Mouse (Mus musculus) thymus, postnatal 0 days (tissue): ENCODE measurements around the gene Casq2. TPM values are rescaled to one million over a fixed set of nuclear protein-coding genes. Genes with fewer than 3 reads are reported as not detected.
"Not testable (repeated sequence)": the region's sequence is repeated elsewhere in the genome, so short reads cannot be mapped to it uniquely, and the experiment has no call there.

Experiments
- DNase-seq: peaks from one replicate; pipeline ENCODE4 v3.0.0-alpha.2; 2015; ENCODE audit warnings: low spot score
- polyA plus RNA-seq: library from polyadenylated mRNA; unstranded; fragments of >200 nt; fragmentation: Nextera tagmentation; extraction: Ambion mirVana; gene quantifications from 2 replicates; pipeline ENCODE4 v1.2.1, GENCODE M21; 2015

Casq2 gene
- polyA plus RNA-seq, 1 experiment from 2014 or later: 1.0 TPM

DNA sequence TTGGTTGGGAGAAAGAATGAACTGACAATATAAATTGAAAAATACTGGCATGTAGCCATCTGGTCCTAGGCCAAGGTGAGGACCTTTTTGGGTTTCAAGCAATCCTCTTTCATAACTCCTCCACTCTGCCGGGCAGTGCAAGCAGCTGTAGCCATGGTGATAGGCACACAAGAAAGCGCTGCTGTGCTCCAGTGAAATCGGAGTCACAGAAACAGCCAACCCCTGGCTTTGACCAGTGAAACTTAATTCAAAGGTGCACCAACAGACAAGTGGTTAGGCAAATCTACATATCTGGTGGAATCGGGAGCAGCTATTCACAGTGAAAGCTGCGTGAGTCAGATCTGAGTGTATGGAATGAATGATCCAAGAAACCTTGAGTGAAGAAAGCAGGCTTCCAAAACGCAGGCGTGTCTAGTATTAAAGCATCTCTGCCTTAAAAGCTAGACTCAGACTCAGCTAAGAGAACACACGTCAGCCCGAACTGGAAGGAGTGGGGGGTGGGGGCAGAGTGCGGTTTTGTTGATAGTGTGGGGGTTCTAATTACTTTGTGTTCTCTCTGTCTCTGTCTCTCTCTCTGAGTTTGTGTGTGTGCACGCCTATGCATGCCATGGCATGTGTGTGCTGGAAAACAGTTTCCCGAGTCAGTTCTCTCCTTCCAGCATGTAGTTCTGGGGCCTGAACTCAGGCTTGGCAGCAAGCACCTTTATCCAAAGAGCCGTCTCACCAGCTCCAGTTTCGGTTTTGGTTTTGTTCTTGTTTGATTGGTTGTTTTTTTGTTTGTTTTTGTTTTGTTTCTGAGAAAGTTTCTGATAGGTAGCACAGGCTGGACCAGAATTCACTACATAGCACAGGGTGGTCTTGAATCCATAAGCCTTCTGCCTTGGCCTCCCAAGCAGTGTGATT lies 73.5 kb downstream of the Casq2 start:
- no peak for DNase-seq

DNA sequence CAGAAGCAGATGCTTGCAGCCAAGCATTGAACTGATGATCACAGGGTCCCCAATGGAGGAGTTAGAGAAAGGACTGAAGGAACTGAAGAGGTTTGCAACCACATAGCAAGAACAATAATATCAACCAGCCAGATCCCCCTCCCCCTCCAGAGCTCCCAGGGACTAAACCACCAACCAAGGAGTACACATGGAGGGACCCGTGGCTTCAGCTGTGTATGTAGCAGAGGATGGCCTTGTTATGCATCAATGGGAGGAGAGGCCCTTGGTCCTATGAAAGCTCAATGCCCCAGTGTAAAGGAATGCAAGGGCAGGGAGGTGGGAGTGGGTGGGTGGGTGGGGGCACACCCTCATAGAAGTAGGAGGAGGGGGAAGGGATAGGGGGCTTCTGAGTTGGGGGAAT lies 77.6 kb downstream of the Casq2 start:
- not testable (repeated sequence) for DNase-seq

DNA sequence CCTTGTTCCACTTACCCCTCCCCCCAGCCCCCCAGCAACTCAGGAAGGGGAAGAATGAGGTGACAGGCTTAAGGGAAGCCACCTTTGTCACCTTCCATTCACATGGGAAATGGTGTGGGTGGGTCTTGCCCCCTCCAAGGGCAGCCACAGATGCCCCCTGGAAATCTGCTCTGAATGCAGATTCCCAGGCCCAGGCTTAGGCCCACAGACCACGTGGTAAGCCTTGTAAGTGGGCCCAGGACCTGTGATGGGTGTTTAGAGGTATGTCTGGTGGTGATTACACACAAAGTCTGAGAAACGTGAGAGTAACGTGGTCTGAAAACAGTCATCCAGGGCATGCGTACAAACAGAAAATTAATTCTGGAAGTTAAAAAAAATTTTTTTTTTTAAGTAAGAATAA lies 78.7 kb downstream of the Casq2 start:
- DNase-seq: no peak

DNA sequence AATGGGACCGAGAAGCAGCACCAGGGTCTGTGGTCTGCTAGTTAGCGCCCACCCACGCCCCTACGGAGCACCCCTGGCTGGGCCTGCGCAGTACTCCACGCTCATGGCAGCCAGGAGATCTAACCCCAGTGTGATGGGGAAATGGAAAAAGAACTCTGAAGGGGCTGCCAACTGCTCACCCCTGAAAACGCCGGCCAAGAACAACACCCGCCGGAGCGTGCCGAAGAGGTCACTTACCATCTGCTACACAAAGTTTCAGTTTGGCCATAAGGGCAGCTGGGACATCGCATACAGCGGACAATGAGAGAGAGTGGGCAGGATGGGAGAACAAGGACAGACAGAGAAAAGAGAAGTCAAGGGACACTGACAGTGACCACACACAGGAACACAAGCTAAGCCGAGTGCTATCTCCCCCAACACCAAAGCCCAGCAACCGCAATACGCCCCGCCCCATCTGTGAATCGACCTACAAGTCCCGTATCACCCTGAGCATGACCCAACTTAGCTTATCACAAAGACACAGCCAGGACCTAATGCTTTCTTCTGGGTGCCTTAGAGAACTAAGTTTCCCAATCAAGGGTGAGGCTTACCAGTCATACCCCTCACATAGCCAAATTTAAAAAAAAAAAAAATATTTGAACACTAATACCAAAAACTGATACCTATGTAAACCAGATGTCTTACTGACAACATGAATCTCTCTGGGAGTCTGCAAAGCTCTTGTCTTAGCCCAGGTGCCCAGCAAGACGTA lies 79.5 kb downstream of the Casq2 start:
- DNase-seq: no peak

DNA sequence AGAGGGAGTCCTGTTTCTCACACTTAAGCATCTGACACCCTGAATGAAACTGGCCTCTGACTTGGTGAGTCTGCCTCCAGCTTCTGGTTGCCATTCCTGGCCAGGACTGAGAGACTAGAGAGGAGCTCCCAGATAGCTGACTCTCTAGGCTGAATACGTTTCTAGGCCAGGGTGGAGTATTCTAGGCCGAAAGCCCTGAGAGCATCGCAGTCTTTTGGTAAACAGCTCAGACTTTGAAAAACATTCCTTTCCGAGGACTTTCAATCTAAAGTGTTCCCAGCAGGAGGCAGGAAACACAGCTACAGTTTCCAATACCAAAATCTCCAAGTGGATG lies 80.0 kb downstream of the Casq2 start:
- DNase-seq: no peak

DNA sequence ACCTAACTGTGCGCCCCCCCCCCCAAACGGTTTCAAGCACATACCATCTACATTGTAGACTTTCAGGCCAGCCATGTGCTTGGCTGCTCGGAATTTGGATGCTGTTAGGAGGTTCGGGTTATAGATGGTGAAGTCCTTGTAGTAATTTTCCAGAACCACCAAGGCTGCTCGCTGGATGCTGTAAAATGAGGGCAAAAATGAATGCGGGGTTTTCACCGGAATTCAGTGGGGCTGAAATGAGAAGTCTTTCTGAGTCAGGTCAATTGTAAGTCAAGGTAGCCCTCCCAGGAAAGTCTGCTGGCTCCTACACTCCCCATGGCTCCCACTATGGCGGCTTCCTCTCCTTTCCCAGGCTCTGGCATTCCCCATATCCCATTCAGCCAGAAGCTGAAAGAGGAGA lies 80.6 kb downstream of the Casq2 start:
- DNase-seq: no peak

DNA sequence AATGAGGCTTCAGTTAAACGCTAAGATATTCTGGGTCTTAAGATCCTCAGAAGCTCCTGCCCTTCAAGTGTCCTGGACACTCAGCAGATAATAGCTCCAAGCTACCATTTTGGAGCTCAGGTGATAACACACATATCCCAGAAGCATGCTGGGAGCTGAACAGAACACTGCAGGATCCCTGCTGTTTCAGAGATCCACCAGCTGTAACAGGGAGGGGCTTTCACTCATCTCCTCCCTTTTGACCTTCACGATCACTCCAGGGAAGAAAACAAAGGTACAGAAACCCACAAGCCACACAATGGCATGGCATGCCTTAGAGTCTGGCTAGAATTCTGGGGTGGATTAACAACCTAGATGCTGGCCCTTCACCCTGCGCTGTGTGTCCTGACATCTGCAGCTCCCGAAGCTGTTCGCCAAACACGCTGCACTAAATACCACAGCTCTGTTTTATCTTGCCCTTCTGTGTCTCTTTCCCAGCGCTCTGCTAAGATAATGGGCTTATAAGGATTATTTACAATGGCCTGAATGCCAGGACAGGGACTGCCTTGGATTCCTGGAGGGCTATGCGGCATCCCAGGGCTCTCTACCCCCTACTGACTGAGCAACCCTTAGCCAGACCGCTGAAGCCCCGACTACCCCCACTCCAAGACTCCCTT lies 81.5 kb downstream of the Casq2 start:
- no peak for DNase-seq

DNA sequence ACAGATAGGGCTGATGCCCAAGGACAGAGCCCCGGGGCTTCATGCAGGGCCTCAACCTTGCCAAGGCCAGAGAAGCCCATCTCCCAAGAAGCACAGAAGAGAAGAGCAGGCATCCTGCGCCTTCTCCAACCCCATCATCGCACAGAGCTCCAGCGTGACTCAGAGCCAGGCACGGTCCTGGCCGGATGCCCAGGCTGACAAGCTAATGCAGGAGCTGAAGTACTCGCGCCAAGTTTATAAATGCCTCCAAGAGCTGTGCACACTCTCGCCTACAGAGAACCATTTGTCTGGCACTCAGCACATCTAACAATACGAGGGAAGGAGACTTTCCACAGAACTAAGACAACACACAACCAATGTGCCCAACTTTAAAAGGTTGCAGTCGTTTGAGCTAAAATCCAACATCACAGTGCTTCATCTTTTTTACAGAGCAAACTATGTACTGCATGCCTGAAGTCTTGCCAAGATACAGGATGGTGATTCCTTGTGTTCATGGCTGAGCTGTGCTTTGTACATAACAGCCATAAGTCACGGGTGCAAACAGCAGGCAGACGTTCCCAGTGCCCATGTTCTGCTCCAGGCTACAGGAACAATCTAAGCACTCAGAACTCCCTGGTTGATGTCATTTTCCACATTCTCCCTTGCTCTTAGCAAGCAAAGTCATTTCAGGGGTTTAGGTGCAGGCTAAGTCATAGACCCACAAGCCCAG lies 83.1 kb downstream of the Casq2 start:
- DNase-seq: no peak

DNA sequence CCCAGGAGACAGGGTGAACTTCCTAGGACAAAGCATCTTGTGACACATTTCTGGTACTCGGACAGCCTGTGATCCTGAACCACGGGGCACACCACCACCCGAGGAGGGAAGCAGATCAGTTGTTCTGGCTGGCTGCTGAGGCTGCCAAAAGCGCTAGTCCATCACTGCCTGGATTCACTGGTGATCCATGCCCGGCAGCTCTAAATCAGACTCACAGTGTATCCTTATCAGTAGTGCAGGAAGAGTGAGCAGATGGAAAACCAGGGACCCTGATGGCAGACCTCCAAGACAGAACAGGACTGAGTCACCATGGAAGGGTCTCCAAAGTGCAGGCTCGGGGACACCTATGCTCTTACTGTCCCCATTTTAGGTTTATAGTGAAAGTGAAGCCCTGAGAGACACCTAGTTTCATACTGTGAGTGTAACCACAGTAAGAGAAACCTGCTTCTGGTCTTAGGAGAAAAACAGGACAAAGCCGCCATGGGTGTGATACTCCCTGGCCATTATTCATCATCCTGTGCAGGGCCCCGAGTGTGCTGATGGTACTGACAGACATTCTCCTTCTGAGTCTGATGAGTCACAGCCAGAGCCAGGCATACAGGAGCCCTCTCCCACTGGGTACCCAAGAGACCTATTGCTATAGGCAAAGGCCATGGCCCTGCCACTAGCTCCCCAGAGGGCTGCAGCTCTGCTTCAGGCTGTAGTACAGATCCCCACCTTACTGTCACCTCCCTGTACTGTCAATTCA lies 88.1 kb downstream of the Casq2 start:
- DNase-seq: no peak

DNA sequence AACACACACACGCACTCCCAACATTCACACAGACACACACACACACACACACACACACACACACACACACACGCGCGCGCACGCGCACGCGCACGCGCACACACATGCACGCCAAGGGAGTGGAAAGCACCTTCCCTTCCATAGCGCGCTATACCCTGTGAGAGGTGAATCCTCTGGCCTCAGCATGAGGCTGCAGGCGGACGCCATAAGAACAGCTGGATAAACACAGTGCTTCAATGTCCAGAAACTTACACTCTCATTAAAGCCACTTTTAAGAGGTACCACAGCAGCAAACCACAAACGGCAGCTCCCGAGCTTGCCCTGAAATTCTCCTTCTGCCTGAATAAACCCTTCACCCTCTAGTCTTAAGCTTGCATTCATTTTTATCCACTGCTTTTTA lies 89.5 kb downstream of the Casq2 start:
- DNase-seq: no peak

DNA sequence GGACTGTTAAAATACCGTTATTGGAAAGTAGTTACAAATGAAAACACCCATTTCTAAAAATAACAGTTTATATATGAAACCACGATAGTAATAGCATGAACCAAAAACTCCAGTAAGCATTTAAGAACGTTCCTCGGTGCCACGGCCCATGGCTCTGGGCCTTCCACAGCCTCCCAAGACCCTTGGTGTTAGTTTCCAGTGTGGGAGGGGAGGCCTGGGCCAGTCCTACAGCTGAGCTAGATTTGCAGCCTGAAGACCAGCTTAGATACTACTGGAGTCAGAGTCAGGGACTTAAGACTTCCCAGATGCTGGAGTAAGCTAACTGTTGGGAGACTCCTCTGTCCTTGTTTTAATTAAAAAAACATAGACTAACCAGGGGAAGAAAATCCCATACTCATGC lies 89.9 kb downstream of the Casq2 start:
- no peak for DNase-seq

DNA sequence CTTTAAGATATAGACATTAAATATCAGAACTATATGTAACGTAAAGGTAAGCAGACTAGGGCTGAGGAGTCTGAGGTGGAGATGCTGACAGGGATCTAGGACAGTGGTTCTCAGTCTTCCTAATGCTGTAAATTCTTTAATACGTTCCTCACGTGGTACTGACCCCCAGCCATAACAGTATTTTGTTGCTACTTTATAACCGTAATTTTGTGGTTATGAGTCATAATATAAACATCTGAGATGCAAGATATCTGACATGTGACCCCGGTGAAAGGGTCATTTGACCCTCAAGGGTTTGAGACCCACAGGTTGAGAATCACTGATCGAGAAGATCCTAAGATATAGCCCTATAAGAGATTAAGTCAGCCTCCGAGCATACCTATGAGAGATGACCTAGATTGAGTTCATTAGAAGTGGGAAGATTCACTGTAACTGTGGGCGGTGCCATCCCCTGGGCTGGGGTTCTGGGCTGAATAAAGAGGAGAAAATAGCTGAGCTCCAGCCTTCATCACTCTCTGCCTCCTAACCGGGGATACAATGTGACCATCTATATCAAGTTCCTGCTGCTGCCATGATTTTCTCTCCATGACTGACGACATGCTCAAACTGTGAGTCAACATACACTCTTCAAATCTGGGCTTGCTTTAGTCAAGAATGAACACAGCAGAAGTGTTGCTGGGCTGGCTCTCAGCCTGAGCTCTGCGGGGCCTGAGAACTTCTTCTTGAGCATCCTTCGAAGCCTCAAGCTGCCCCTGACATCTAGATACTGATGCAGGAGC lies 91.8 kb downstream of the Casq2 start:
- DNase-seq: no peak

DNA sequence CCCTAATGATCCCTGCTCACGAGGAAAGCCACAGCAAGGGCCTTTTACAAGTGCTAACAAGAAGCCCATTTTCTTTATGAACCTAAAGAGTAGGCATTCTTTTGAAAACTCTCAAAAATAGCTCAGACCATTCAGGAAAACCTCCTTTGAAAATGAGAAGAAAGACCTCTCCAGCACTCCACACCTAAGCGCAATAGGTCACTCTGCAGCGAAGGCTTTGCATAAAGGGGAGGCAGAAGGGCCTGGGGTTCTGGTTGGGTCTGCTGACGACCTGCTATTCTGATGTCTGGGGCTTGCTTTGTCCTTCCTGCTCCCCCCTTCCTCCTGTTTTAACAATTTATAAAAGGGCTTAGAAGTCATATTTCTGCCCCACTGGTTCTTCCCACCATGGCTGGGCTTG lies 93.7 kb downstream of the Casq2 start:
- DNase-seq: no peak

DNA sequence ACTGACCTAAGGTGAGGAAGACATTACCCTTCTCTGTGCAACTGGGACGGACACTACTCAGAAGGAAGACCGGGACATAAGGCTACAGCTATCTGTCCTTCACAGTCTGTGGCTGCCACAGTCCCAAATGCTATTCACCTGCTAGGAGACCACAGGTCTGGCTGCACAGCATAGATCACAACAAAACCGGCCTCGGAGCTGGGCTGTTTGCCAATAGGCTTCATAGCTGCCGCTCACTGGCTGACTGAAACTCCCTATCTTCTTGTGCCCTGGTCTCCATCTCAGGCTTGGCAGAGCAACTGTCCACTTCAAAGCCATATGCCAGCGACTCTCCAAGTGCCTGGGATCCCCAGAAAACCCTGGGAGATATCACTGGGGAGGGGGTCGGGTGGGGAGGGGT lies 94.5 kb downstream of the Casq2 start:
- DNase-seq: no peak

DNA sequence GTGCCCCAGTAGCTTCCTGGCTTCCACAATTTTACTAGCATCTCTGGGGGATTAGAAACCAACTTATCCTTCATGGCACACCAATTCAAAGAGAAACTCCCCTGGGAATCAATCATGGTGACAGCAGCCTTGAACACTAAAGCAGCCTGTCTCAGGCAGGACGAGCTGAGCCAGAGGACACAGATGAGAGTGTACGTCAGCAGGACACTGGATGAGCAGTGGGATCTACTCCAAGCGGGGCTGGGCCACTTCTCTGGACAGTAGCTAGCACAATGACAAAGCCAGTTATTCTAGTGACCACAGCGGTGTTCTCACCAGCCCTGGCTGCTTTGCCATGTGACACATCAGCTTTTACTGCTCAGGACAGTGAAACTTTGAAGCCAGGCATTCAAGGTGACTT lies 95.0 kb downstream of the Casq2 start:
- DNase-seq: no peak

DNA sequence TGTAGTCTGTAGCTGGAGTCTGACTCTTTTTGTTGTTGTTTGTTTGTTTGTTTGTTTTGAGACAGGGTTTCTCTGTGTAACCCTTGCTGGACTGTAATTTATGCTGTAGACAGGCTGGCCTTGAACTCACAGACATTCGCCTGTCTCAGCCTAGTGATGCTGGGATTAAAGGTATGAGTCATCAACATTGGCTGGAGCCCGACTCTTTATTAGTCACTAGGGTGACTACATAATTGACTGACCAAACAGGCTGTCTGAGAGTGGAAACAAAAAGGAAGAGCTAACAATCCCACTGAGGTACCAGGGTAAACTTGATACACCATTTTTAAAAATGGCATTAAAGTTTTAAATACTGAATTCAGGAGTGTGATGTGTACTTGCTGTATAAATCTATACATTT lies 96.4 kb downstream of the Casq2 start:
- no peak for DNase-seq

DNA sequence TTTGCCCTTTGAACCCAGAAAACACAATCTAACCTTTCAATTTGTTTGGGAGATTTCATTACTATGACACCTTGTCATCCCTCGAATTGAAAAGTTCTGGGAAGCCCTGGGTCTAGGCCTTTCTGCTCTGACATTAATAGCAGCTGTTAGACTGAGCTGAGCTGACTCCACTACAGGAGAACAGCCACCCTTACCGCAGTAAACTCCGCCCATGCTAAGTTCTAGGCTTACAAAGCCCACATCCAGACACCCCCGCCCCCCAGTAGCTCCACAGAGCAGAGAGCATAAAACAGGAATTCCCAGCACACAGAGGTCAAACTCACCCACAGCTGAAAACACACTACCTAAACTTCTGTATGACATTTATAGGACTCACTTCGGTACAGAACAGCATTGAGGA lies 98.5 kb downstream of the Casq2 start:
- DNase-seq: no peak

DNA sequence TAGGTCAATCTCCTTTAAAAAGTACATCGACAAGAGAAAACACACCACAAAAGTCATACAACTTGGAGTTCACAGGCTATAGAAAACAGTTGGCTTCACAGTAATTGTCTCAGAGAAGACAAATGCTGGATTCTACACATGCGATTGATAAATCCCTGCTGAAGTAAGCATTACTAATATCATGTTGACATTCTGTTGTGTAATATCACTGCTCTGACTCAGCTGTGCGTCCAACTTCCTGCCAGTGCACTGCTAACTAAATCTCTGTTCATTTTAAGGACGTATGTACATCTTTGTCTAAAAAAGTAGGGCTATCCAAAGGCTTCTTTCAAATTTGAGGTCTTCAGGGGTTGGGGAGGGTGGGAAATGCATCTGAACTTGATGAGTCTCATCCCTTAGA lies 101.2 kb downstream of the Casq2 start:
- no peak for DNase-seq

DNA sequence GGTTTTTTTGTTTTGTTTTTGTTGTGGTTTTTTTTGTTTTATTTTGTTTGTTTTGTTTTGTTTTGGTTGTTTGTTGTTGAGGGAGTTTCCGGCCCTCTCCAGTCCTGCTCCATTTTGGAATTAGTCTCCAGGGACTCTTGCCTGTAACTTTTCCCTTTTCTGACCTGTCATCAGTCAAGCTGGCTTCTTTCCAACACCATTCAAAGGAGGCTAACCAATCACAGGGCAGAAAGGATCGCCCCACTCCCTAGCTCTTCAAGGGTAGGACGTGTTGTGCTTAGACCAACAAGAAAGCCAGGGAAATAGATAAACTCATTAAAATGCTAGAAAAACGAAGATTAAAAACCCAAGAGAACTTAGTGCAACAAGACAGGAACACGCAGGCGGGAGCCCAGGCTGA lies 102.8 kb downstream of the Casq2 start:
- DNase-seq: no peak

DNA sequence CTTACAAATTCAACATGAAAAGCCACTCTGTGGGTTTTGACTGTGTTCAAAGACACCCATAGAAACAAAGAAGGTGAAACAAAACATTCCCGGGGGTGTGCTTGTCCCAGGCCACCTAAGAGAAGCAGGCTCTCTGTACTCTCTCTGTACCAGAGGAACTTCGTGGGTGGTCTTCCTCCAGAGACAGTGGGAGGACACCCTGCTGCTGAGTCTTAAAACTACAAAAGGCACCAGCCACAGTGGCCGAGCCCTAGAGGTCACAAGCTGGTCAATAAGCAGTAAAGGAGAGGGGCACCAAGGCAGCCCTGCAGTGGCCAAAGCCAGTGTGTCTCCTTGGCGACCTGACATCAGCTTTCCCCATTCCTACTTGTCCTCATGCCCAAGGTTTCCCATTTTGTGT lies 103.8 kb downstream of the Casq2 start:
- no peak for DNase-seq
